Mouse (Mus musculus) cerebellum, adult 11-12 months (tissue): Measurements from ENCODE around the gene Cyp4f37.
"Not testable (repeated sequence)": the region's sequence is repeated elsewhere in the genome, so short reads cannot be mapped to it uniquely, and the experiment has no call there.

Source experiments
- DNase-seq: peaks from one replicate; pipeline ENCODE4 v3.0.0; 2022

Cyp4f37 gene

DNA sequence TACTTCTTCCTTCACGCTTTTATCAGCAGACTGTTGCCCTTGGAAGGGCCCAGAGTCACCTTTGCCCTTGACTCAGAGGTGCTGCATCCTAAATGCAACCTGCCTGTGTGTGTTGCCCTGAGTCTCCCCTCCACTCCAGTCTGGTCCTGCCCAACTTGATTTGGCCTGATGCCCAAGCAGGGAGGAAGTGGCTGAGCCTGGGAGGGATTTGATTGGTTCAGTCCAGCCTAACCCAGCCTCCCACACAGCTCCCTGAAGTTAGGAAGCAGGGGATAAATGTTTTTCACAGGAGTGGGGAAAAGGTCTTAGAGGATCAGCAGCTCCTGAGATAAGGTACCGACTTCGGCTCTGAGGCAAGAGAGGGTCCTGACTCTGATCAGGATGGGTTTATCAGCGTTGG, at the start of gene Cyp4f37:
Gene Cyp4f37, plus strand, starts transcription at position 292 of the 400 bp plus-strand sequence.
- not testable (repeated sequence) for DNase-seq

DNA sequence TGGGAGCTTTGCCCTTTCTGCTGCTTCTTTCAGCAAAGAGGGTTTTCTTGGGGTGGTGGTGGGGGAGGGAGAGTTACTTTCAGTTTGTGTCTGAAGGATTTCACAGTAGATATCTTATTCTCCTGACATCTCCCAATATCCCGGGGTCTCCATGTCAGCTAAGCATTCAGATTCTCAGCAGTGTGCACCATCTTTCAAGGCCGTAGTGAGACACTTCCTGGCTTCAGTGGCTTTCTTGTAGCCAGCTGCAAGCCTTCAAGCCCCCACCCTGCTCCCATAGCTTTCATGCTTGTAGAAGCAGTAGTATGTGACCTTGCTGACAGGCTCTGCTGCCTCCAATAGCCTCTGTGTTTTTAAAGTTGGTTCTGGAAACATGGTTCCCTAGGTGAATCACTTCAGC, 47.8 kb upstream of the Cyp4f37 start:
- not testable (repeated sequence) for DNase-seq

DNA sequence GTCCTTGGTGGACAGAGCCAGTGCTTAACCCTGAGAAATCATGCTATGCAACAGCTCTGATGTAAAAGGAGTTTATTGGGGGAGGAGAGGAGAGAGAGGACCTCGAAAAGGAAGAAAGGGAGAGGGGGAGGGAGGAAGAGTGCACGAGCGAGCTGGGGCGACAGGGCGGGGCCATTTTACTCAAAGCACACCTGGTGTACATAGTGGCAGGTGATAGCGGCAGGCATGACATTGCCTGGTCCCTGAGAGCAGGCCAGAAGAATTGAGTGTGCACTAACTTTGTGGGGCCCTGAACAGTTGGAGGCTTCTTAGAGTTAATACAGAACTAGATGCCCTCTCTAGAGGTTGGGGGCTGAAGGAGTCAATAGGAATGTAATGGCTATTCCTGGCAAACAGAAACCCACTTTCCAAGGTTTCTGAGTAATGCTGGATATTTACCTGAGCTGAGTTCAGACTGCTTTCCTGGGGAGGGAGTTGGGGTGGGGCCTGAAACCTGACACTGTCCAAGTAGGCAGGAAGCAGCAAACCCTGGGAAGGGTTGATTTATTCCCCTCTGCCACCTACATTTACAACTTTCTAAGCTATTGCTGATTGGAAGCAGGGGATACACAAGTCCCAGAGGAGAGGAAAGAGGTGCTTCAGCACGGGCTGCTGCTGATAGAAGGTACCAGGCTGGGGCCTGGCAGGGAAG, 43.5 kb upstream of the Cyp4f37 start:
- no peak for DNase-seq

- no peak for DNase-seq
Observed at GRCm38 (mm10) chr17:32596494-32596893, 24.6 kb upstream of the Cyp4f37 start.

GRCm38 (mm10) chr17:32608055-32608454, 13.1 kb upstream of the Cyp4f37 start:
- DNase-seq, result no peak

DNA sequence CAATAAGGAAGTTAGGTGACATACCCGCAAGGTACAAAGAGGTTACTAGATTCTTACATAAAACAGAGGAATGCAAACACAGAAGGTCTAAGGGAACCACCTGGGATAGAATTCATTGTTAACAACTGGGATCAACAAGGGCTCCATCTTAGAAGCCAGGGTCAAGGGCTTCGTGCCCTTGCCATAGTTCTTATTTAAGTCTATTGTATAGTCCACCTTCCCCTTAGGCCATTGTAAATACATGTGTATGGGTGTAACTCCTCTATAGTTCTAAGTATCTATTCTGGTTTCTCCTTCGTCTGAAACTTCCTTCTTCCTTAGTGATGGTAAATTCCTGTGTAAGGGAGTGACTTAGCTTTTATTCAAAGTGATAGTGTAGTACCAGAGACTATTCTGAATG, 10.9 kb upstream of the Cyp4f37 start:
- DNase-seq, result not testable (repeated sequence)

- DNase-seq, result no peak
Observed at GRCm38 (mm10) chr17:32610896-32611295, 10.2 kb upstream of the Cyp4f37 start.

DNA sequence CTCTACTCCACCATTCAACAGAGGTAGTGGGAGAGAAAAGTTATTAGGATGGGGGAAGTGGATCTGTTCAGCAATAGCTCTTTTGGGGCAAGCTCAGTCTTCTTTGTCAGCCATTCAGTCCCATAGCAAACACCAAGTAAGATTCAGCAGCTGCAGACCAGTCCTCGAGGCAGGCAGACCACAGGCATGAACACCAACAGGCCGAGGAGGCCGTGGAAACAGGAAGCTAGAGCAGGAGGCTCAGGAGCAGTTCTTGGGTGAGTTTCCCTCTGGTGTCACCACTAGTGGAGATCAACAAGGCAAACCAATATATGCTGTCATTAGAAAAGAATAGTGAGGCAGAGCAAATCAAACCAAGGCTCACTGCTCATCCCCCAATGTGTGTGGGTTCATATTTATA, 8.7 kb upstream of the Cyp4f37 start:
- no peak for DNase-seq

DNA sequence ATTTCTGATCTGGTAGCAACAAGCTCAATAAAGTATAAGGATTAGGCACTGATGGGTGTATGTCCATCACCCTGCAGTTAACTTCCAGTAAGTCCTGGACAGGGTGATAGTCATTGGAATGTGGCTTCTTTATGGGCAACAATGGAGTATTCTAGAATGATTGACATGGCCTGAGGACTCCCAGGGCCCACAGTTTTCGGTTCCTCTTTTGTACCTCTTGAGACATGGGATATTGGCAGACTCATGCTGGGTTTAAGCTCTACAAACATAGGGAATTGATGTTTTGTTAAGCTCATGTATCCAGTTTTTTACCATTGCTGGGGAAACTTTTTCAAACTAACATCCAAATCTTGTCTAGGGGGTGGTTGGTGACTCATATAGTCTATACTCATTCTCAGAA, 3.9 kb upstream of the Cyp4f37 start:
- DNase-seq, result no peak

DNA sequence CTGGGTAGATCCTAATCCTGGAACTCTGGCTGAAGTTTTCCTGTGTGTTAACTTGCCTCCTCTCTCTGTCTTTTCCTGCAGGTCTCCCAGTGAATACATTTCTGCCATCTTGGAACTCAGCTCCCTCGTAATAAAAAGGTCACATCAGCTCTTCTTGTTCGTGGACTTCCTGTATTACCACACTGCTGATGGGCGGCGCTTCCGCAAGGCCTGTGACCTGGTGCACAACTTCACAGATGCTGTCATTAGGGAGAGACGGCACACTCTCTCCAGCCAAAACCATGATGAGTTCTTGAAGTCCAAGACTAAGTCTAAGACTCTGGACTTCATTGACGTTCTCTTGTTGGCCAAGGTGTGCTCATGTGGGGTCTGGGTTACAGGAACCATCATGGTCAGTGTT, 8.6 kb downstream of the Cyp4f37 start:
- not testable (repeated sequence) for DNase-seq

GRCm38 (mm10) chr17:32631936-32632335, 10.8 kb downstream of the Cyp4f37 start:
- no peak for DNase-seq

DNA sequence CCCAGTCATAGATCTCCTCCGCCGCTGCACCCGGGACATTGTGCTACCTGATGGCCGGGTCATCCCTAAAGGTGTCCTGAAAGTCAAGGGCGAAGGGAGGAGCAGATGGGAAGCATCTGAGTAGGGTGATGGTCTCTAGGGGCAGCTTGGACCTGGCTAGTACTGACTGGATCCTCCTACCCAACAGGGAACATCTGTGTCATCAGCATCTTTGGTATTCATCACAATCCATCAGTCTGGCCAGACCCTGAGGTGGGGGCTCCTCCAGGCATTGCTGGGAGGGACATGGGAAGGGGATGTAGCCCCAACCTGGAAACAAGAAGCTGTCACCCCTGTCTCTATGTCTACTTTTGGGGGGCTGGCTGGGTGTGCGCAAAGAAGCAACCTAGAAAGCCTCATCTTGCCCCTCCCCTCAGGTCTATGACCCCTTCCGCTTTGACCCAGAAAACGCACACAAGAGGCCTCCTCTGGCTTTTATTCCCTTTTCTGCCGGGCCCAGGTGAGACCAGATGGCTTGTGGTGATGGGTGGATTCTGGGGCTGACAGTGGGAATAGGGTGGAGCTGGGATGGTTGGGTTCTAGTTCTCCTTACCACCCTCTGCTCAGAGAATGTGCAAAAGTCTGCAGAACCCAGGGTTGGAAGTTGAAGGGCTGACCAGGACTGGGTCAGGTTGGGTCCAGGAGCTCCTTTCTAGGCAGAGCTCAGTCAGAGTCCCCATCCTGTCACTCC, 13.3 kb downstream of the Cyp4f37 start:
- DNase-seq, result not testable (repeated sequence)

DNA sequence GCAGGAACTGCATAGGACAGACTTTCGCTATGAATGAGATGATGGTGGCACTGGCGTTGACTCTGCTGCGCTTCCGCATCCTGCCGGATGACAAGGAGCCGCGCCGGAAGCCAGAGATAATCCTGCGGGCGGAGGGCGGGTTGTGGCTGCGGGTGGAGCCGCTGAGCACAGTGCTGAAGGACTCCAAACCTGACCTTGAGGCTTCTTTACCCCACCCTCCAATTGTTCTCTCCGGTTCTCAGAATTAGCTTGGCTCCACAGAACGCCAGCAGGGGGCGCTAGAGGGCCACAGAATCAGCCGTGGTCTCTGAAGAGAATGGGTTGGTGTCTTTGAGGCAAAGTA, 13.8 kb downstream of the Cyp4f37 start:
- DNase-seq, result peak; percentile 67

DNA sequence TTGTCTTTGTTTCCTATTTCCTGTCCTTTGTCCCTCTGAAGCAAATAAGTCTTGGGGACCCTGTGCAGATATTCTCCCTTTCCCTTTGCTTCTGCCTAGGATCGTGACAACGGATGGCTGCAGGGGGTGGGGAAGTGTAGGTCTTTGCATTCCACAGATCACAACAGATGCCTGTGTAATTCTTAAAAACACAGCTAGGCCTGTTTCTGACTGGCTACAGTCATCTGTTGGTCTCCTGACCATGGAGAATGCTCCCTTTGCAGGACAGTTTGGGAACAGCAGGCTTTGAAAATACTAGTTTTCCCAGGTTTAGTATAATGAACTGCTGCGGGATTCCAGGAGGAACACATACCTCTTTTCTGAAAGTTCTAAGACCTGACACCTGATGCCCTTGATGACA, 15.2 kb downstream of the Cyp4f37 start:
- no peak for DNase-seq

GRCm38 (mm10) chr17:32637151-32637550, 16.0 kb downstream of the Cyp4f37 start:
- DNase-seq, result no peak

DNA sequence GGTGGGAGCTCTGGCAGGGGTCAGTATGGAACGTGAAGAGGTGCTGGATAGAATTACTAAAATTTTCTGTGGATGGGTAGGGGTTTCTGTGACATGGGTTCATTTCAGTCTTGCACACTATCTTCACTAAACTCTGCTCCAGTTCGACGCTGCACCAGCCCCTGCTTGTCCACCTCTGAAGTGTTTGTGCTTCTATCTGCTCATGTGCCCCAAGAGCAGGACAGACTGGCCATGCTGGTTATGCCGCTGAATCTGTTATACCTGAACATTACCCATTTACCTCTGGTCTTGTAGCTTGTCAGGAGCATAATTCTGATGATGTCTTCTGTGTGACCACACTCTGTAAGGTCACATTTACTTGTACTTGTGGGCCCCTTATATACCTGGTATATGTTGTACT, 25.5 kb downstream of the Cyp4f37 start:
- DNase-seq, result no peak

DNA sequence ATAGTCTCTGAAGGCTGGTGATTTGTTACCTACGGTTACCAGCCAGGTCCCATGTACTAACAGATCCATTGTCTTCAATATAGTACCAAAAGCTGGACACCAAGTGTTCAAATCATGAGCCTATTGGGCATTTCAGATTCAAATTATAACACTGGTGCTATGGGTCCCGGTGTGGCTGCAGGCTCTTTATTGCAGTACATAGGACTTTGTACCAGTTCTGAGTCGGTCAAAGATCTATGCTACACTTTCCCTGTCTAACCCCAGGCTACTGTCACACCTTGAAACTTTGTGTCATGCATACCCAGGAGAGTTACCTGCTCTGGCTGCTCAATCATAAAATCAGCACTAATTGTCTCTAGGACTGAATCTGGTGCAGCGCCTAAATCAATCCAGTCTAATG, 32.8 kb downstream of the Cyp4f37 start:
- DNase-seq, result no peak

DNA sequence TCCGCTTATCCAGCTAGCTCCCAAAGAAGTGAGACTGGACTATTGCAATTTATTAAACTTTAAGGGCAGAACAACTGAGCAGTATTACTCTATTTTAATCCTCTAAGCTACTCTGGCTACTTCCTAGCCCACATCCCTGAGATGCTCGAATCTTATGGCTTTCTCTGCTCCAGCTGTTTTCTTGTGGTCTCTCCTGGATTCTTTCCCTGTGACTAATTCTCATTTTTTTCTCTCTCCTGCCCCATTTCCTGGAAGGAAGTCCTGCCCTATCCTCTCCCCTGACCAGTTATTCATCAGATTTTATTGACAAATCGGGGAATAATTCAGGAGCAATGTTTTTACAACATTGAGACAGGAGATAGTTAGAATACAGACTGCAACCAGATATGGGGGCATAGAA, 35.9 kb downstream of the Cyp4f37 start:
- no peak for DNase-seq

DNA sequence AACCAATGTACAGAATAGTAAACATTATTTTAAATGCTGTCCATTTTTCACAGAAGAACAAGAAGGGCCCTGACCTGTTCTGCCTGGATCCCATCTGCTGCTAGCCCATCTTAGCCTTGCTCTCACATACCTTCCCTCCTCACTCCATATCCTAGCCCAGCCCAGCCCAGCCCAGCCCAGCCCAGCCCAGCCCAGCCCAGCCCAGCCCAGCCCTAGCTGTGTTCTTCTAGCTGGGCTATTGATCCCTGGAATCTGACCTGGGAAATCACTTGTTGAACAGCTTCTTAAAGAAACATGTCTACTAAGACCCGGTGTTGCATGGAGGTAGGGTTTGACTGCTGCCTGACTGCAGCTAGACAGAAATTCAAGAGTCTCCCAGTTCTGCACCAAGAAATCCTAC, 37.1 kb downstream of the Cyp4f37 start:
- DNase-seq, result no peak

- DNase-seq, result no peak
Observed at GRCm38 (mm10) chr17:32658712-32659111, 37.6 kb downstream of the Cyp4f37 start, which contains the start of gene Cyp4f40. Gene Cyp4f40 (plus strand): TSS chr17:32658900.

DNA sequence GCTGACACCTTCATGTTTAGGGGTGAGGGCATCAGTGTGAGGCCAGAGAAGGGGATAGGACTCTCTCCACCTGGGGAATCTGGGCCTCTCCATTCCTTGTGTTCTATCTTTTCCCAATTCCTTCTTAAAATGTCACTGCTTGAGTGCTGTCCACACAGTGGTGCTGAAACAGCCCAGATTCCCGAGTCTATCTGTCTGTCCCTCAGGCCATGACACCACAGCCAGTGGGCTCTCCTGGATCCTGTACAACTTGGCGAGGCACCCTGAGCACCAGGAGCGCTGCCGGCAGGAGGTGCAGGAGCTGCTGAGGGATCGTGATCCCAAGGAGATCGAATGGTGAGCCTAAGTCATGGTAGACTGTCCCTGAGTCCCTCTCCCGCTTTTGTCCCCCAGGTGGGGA, 52.9 kb downstream of the Cyp4f37 start:
- DNase-seq, result no peak

DNA sequence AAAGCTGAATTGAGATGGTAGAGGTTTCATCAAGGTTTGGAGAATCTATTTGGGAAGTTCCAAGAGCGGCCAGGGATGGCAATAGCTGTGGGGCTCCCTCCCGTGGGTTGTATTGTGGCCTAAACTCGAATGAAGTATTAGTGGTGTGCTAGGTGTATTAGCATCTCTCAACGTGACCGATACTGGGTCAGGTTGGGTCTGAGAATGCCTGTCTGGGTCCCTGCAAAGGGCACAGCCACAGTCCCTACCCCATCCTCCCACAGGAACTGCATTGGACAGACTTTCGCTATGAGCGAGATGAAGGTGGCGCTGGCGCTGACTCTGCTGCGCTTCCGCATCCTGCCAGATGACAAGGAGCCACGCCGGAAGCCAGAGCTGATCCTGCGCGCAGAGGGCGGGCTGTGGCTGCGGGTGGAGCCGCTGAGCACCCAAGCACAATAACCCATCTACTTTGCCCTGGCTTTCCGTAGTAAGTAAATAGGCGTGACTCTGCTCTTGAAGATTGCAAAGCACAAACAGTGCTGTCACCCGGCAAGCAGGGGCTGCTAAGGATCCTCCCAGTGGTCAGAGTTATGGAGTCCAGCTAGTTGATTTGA, 55.0 kb downstream of the Cyp4f37 start:
- no peak for DNase-seq

DNA sequence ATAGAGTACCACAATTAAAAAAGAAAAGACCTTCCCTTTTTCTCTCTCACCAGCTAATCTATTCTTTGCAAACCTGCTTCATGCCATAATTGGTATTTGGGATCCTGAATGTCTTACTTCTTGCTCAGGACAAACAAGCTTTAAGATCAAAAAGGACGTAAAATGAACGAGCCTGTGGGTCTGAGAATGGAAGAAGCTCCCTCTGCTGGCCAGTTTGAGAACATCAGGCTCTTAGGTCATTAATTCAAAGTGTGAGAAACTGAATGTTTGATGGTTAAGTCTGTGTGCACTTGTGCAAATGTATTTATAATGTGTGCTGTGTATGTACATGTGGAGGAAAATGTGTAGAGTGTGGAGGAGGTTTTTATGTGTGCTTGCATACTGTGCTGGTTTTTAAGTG, 59.3 kb downstream of the Cyp4f37 start:
- no peak for DNase-seq

DNA sequence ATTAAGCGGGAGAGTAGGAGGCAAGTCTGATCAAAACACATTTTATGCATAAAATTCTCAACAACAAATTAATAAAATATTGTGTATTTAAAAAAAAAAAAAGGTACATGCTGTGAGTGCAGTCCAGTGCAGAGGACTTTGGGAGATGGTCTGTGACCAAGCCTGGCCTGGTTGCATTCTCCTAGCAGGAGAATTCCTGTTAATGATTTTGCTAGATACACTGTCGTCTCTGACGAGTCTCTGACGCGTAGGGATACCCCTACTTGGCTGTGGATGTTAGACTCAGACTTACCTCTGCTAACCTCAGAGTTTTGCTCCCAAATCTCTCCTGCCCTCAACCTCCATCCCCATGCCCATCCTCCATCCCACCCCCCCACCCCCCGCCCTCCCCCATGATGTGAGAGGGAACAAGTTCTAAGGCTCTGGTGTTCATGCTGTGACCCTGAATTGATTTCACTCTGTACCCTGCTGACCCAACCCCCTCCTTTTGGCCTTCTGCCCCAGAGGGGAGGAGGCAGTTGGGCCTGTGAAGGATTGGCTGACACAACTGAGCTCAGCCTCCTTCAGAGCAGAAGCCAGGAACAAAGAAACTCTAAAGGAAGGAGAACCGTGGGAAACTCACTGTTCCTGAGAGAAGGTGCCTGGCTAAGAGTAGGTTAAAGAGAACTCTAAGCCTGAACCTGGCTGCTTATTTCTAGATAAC, 64.1 kb downstream of the Cyp4f37 start, which contains the start of gene Cyp4f15:
Gene Cyp4f15, plus strand, starts transcription at position 580 of the 703 bp plus-strand sequence.
- peak; percentile 15 for DNase-seq
